Mouse (Mus musculus) forebrain, embryonic 11.5 days (tissue): ENCODE measurements around the gene Tenm4. TPM values are rescaled to one million over a fixed set of nuclear protein-coding genes. Genes with fewer than 3 reads are reported as not detected.

ENCODE experiments used
- ATAC-seq: fragments of 200-750 bp; cut with Nextera tagmentation; replicated peaks from 2 replicates; pipeline ENCODE4 v1.8.0; 2017; ENCODE audit warnings: moderate TSS enrichment; ENCODE audit not compliant: low FRiP score
- DNase-seq: peaks from one replicate; pipeline ENCODE4 v3.0.0-alpha.2; 2017; ENCODE audit warnings: low spot score
- H3K27ac ChIP-seq: fragments of 300-500 bp; sonication (generic); 2 replicates; pipeline ENCODE4 v1.5.1; 2014; ENCODE audit warnings: low read depth, low read length
- H3K27me3 ChIP-seq: fragments of 300-500 bp; sonication (generic); 2 replicates; pipeline ENCODE4 v1.6.1; 2014; ENCODE audit warnings: mild to moderate bottlenecking, low read length, mixed read lengths; ENCODE audit not compliant: control insufficient read depth, insufficient read depth
- H3K36me3 ChIP-seq: fragments of 300-500 bp; sonication (generic); 2 replicates; pipeline ENCODE4 v1.6.1; 2014; ENCODE audit warnings: mild to moderate bottlenecking, low read length, moderate library complexity, mixed read lengths; ENCODE audit not compliant: control insufficient read depth, insufficient read depth
- H3K4me1 ChIP-seq: fragments of 300-500 bp; sonication (generic); replicated peaks from 2 replicates; pipeline ENCODE4 v1.6.1; 2014; ENCODE audit warnings: low read length, mixed read lengths; ENCODE audit not compliant: control insufficient read depth, insufficient read depth
- H3K4me2 ChIP-seq: fragments of 300-500 bp; sonication (generic); 2 replicates; pipeline ENCODE4 v1.6.1; 2014; ENCODE audit warnings: low read depth, mild to moderate bottlenecking, low read length, moderate library complexity, mixed read lengths; ENCODE audit not compliant: severe bottlenecking
- H3K4me3 ChIP-seq: fragments of 300-500 bp; sonication (generic); 2 replicates; pipeline ENCODE4 v1.5.1; 2014; ENCODE audit warnings: low read depth, low read length
- H3K9ac ChIP-seq: fragments of 300-500 bp; sonication (generic); 2 replicates; pipeline ENCODE4 v1.6.1; 2014; ENCODE audit warnings: low read length
- H3K9me3 ChIP-seq: fragments of 300-500 bp; sonication (generic); 2 replicates; pipeline ENCODE4 v1.6.1; 2016; ENCODE audit warnings: low read length, mixed read lengths; ENCODE audit not compliant: control insufficient read depth
- WGBS: fragments of 180-500 bp; shearing (Covaris S2); extraction: QIAGEN DNeasy Blood & Tissue Kit; methylation state at CpG from one replicate; pipeline ENCODE4 v1.1.7; 2014; 5-methylcytosine and 5-hydroxymethylcytosine counted together
- polyA plus RNA-seq: library from polyadenylated mRNA; unstranded; fragments of >200 nt; fragmentation: Nextera tagmentation; extraction: Ambion mirVana; gene quantifications from 2 replicates; pipeline ENCODE4 v1.2.1, GENCODE M21; 2014

Tenm4 gene
- polyA plus RNA-seq, 1 experiment from 2014 or later: 47.9 TPM

GRCm38 (mm10) chr7:96708968-96709367 is 537.9 kb downstream of the Tenm4 start:
- Histone ChIP-seq H3K36me3 (no peaks in the 10 kb centered on the region; the same call in 1 of the 2 replicates), H3K9ac (no peak overlapping the region), H3K4me3 (no peak overlapping the region), H3K27me3 (no peaks in the 10 kb centered on the region), H3K4me1 (no peaks in the 10 kb centered on the region), H3K4me2 (no peak overlapping the region), H3K27ac (no peak overlapping the region), H3K9me3 (no peaks in the 10 kb centered on the region)
- 94% methylated on average over 8 of the region's 8 CpGs for WGBS
- DNase-seq (no peak), ATAC-seq (no peak)

- Histone ChIP-seq H3K4me3 (no peak overlapping the region), H3K36me3 (no peaks in the 10 kb centered on the region; the same call in 1 of the 2 replicates), H3K9ac (no peak overlapping the region), H3K4me2 (no peak overlapping the region), H3K4me1 (no peaks in the 10 kb centered on the region), H3K27me3 (no peaks in the 10 kb centered on the region), H3K27ac (no peak overlapping the region), H3K9me3 (no peaks in the 10 kb centered on the region)
- WGBS: 91% methylated on average over 4 of the region's 4 CpGs
- no peak for ATAC-seq
- DNase-seq: no peak
Measured at GRCm38 (mm10) chr7:96709891-96710290, 538.8 kb downstream of the Tenm4 start.

- H3K27me3 ChIP-seq: no peaks in the 10 kb centered on the region
- H3K27ac ChIP-seq: no peak overlapping the region
- H3K4me1 ChIP-seq: no peaks in the 10 kb centered on the region
- no peak overlapping the region for H3K4me2 ChIP-seq
- no peak overlapping the region for H3K4me3 ChIP-seq
- 67% methylated on average over 1 of the region's 1 CpGs for WGBS
- H3K36me3 ChIP-seq: no peaks in the 10 kb centered on the region; the same call in 1 of the 2 replicates
- H3K9me3 ChIP-seq: no peaks in the 10 kb centered on the region
- DNase-seq: no peak
- no peak overlapping the region for H3K9ac ChIP-seq
- ATAC-seq: no peak
Measured at GRCm38 (mm10) chr7:96710658-96711071, 539.6 kb downstream of the Tenm4 start.

- H3K4me1 ChIP-seq: peaks cover 2% of the 10 kb centered on the region
- H3K9me3 ChIP-seq: no peaks in the 10 kb centered on the region
- no peak overlapping the region for H3K27ac ChIP-seq
- H3K36me3 ChIP-seq: no peaks in the 10 kb centered on the region
- ATAC-seq: no peak
- no peak overlapping the region for H3K4me3 ChIP-seq
- no peak for DNase-seq
- 0 out of 2 replicates have a peak, but pooled peaks cover 2% of the 10 kb centered on the region for H3K27me3 ChIP-seq
- H3K4me2 ChIP-seq: no peak overlapping the region
- H3K9ac ChIP-seq: no peak overlapping the region
Measured at GRCm38 (mm10) chr7:96712876-96713275, 541.8 kb downstream of the Tenm4 start.

- H3K27ac ChIP-seq: no peak overlapping the region
- H3K36me3 ChIP-seq: no peaks in the 10 kb centered on the region
- ATAC-seq: no peak
- WGBS: 93% methylated on average over 4 of the region's 4 CpGs
- peaks cover 19% of the 10 kb centered on the region for H3K4me1 ChIP-seq
- H3K27me3 ChIP-seq: peaks cover 8% of the 10 kb centered on the region; the same call in 1 of the 2 replicates
- no peak overlapping the region for H3K9ac ChIP-seq
- DNase-seq: no peak
- H3K4me2 ChIP-seq: no peak overlapping the region
- H3K4me3 ChIP-seq: no peak overlapping the region
- H3K9me3 ChIP-seq: no peaks in the 10 kb centered on the region
Measured at GRCm38 (mm10) chr7:96716911-96717310, 545.9 kb downstream of the Tenm4 start.

GRCm38 (mm10) chr7:96718201-96719155 is 547.4 kb downstream of the Tenm4 start:
- H3K9me3 ChIP-seq: no peaks in the 10 kb centered on the region
- H3K36me3 ChIP-seq: no peaks in the 10 kb centered on the region
- DNase-seq (peak; percentile 76), ATAC-seq (peak; percentile 92)
- WGBS: 22% methylated on average over 14 of the region's 14 CpGs
- no peak overlapping the region for H3K9ac ChIP-seq
- H3K27ac ChIP-seq: peak overlapping the region; percentile 3; the same call in 1 of the 2 replicates
- H3K4me3 ChIP-seq: no peak overlapping the region
- H3K4me2 ChIP-seq: no peak overlapping the region
- peaks cover 19% of the 10 kb centered on the region for H3K4me1 ChIP-seq
- peaks cover 9% of the 10 kb centered on the region; the same call in 1 of the 2 replicates for H3K27me3 ChIP-seq

- no peak for DNase-seq
- Histone ChIP-seq H3K4me3 (no peak overlapping the region), H3K9ac (no peak overlapping the region), H3K36me3 (no peaks in the 10 kb centered on the region), H3K4me2 (no peak overlapping the region), H3K27me3 (peaks cover 9% of the 10 kb centered on the region; the same call in 1 of the 2 replicates), H3K9me3 (no peaks in the 10 kb centered on the region), H3K4me1 (peaks cover 19% of the 10 kb centered on the region), H3K27ac (no peak overlapping the region)
- WGBS: 71% methylated on average over 1 of the region's 1 CpGs
- ATAC-seq: no peak
Measured at GRCm38 (mm10) chr7:96719926-96720325, 548.9 kb downstream of the Tenm4 start.

- Histone ChIP-seq H3K27ac (no peak overlapping the region), H3K4me3 (no peak overlapping the region), H3K36me3 (no peaks in the 10 kb centered on the region), H3K9ac (no peak overlapping the region), H3K4me1 (peaks cover 19% of the 10 kb centered on the region), H3K27me3 (peaks cover 9% of the 10 kb centered on the region; the same call in 1 of the 2 replicates), H3K9me3 (no peaks in the 10 kb centered on the region), H3K4me2 (no peak overlapping the region)
- DNase-seq (no peak), ATAC-seq (no peak)
- 83% methylated on average over 5 of the region's 5 CpGs for WGBS
Measured at GRCm38 (mm10) chr7:96720465-96720864, 549.4 kb downstream of the Tenm4 start.
